Comparison of ENCODE assay signal across 30 mouse cellular contexts in the genomic region with DNA sequence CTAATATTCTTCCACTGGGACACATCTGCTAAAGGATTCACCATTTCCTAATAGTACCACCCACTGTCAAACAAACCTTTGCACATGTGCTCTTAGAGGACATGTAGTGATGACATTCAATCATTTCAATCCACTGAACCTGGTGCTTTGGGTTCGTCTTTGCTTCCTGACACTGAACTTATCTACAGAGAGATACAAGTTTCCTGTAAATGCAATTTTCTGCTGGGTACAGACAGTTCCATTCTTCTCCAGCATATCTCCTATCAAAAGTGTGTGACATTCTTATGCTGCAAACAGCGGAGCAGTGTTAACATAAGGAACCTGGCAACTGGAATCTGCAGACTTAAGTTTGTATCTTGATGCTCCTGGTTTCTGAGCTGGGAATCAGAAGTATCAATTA.
"Had no signal": no experiment of that assay in that cellular context is flagged by ENCODE, and none has a peak within 500 bp of the region (broad histone marks: within the 10 kb centered on the region; RNA-seq: fewer than 3 reads in every experiment).

No protein-coding gene starts in this region.

- H3K9ac ChIP-seq: limb, embryonic 12.5 days; limb, embryonic 13.5 days; limb, embryonic 15.5 days; liver, embryonic 12.5 days; liver, embryonic 13.5 days; liver, embryonic 14.5 days; liver, embryonic 15.5 days; lung, embryonic 14.5 days; lung, embryonic 15.5 days; midbrain, embryonic 12.5 days; midbrain, embryonic 13.5 days; midbrain, embryonic 15.5 days; neural tube, embryonic 12.5 days had no signal

- H3K4me3 ChIP-seq: left cerebral cortex, adult 2 months; limb, embryonic 10.5 days; limb, embryonic 12.5 days; limb, embryonic 13.5 days; limb, embryonic 15.5 days; liver, embryonic 12.5 days; liver, embryonic 13.5 days; liver, embryonic 15.5 days; lung, embryonic 15.5 days; megakaryocyte, embryonic 14.5 days; midbrain, embryonic 10.5 days; midbrain, embryonic 12.5 days; midbrain, embryonic 13.5 days; midbrain, embryonic 15.5 days; myocyte; neural tube, embryonic 12.5 days had no signal

- H3K36me3 ChIP-seq: limb, embryonic 10.5 days; limb, embryonic 12.5 days; limb, embryonic 13.5 days; limb, embryonic 15.5 days; liver, embryonic 12.5 days; liver, embryonic 13.5 days; liver, embryonic 15.5 days; lung, embryonic 15.5 days; midbrain, embryonic 10.5 days; midbrain, embryonic 12.5 days; midbrain, embryonic 13.5 days; midbrain, embryonic 15.5 days; neural tube, embryonic 12.5 days had no signal

- DNase-seq: left cerebral cortex, postnatal 4 days; liver, embryonic 13.5 days; lung, adult 18-20 months; lung, adult 2 months; lung, embryonic 14.5 days; lung, postnatal 10 days; lung, postnatal 14 days; lung, postnatal 36 days; lung, postnatal 4 days; midbrain, embryonic 14.5 days had no signal

- ATAC-seq: liver, embryonic 12.5 days; lung, postnatal 0 days; midbrain, embryonic 13.5 days; midbrain, embryonic 15.5 days; midbrain, embryonic 16.5 days had no signal

- H3K27me3 ChIP-seq: limb, embryonic 12.5 days; limb, embryonic 13.5 days; limb, embryonic 15.5 days; liver, embryonic 12.5 days; liver, embryonic 13.5 days; liver, embryonic 15.5 days; lung, embryonic 15.5 days; megakaryocyte, embryonic 14.5 days; midbrain, embryonic 12.5 days; midbrain, embryonic 13.5 days; midbrain, embryonic 15.5 days; neural tube, embryonic 12.5 days had no signal

- H3K4me2 ChIP-seq: limb, embryonic 12.5 days; limb, embryonic 13.5 days; limb, embryonic 15.5 days; liver, embryonic 12.5 days; liver, embryonic 13.5 days; liver, embryonic 15.5 days; lung, embryonic 14.5 days; lung, embryonic 15.5 days; midbrain, embryonic 11.5 days; midbrain, embryonic 12.5 days; midbrain, embryonic 13.5 days; midbrain, embryonic 15.5 days; neural tube, embryonic 12.5 days had no signal

- H3K9me3 ChIP-seq: limb, embryonic 10.5 days; limb, embryonic 12.5 days; limb, embryonic 13.5 days; limb, embryonic 15.5 days; liver, embryonic 12.5 days; liver, embryonic 13.5 days; liver, embryonic 15.5 days; lung, embryonic 15.5 days; megakaryocyte, embryonic 14.5 days; midbrain, embryonic 10.5 days; midbrain, embryonic 12.5 days; midbrain, embryonic 13.5 days; midbrain, embryonic 15.5 days; neural tube, embryonic 12.5 days had no signal

- H3K4me1 ChIP-seq: limb, embryonic 10.5 days; limb, embryonic 12.5 days; limb, embryonic 13.5 days; limb, embryonic 15.5 days; liver, embryonic 12.5 days; liver, embryonic 13.5 days; liver, embryonic 15.5 days; lung, embryonic 15.5 days; midbrain, embryonic 10.5 days; midbrain, embryonic 12.5 days; midbrain, embryonic 13.5 days; neural tube, embryonic 12.5 days had no signal

- H3K27ac ChIP-seq: left cerebral cortex, adult 2 months; limb, embryonic 10.5 days; limb, embryonic 12.5 days; limb, embryonic 13.5 days; limb, embryonic 15.5 days; liver, embryonic 12.5 days; liver, embryonic 13.5 days; liver, embryonic 14.5 days; liver, embryonic 15.5 days; lung, embryonic 15.5 days; macrophage; midbrain, embryonic 10.5 days; midbrain, embryonic 12.5 days; midbrain, embryonic 13.5 days; midbrain, embryonic 15.5 days; neural tube, embryonic 12.5 days had no signal
